Mouse (Mus musculus): ENCODE measurements around the gene Dop1a.

Dop1a gene

DNA sequence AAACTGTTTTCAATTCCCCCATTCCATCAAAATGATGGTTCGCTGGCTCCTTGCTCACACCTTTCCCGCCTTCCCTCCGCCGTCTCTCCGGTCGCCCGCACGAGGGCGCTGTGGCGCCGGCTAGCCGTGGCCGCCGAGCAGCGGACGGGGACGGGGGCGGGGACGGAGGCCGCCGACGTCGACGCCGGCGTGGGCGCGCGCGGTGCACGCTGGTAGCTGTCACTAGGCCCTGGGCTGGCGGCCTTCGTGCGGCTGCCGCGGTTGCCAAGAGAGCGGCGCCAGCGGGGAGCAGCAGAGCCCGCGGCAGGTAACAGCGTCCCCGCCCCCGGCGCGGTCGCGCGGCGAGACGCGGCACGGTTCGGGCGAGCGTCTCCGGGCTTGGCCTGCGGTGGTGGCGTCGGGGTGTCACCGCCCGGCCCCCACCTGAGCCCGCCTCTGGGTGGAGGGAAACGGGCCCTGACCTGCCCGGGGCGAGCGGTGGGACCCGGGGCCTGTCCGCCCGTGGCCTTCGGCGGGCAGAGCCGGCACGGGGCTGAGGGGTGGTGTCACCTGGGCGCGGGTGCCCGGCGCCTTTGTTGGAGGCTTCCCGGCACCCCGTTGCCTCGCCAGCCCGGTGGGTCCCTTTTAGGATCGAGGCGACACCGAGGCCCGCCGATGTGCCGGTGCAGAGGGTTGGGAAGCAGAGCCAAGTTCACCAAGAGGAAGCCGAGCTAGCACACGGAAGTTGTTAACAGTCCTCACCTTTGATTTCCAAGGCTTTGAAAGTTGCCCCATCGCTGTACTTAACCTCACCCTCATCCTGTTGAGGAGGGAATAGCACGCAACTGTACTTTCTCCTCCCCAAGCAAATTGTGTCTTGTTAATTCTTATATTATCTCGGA is at the start of gene Dop1a:
Gene Dop1a (plus strand): TSS at position 165 of the 881 bp plus-strand sequence.
- peak; percentile 85 for DNase-seq (ENCODE audit: low read depth, low spot score)

DNA sequence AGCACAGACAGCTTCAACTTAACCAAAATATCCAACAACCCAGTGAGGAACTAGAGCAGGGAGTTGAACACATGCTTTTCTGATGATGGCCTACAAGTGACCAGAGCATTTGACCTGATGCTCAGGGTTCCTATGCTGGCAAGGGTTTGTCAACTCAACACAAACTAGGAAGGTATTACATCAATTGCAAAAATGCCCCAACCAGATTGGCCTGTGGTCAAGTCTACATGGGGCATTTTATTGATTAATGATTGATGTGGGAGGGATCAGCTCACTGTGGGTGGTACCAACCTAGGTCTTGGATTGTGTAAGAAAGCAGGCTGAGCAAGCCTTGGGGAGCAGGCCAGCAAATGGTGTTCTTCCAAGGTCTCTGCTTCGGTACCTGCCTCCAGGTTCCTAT is 49.0 kb upstream of the Dop1a start:
- DNase-seq (ENCODE audit: low read depth, low spot score): no peak

DNA sequence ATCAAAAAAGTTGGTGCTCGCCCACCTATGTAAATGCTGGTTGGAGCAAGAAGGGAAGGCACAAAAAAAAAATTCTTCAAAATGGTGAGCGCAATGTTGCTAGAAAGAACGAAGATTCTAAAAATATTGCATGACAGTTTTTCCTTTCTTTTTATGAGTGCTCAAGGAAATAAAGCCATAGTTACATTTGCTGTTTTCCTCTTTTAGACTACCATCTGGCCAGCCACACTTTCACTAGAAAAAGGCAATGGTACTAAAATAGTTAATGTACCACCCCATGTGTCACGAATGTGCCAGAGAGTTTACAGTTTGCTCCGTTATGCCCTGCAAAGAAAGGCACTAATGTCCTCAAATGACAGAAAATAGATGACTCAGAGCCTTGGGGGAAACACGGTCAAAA is 47.6 kb upstream of the Dop1a start:
- DNase-seq (ENCODE audit: low read depth, low spot score): no peak

DNA sequence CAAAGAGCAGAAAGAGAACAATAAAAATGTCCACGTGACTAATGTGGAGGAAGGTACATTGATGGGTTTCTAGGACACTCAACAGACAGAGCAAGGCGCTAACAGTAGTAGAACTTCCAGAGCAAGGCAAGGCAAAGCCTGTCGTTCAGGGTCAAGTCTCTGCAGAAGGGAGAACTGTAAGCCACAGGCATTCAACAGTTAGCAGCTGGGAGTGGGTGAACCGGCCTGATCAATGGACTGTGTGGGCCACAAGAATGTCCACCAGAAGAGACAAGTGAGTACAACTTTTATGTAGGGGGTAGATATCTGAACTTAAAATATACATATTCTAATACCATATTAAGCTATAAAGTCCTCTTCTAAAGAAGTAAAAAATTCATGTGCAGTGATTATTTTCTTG is 43.6 kb upstream of the Dop1a start:
- no peak for DNase-seq (ENCODE audit: low read depth, low spot score)

DNA sequence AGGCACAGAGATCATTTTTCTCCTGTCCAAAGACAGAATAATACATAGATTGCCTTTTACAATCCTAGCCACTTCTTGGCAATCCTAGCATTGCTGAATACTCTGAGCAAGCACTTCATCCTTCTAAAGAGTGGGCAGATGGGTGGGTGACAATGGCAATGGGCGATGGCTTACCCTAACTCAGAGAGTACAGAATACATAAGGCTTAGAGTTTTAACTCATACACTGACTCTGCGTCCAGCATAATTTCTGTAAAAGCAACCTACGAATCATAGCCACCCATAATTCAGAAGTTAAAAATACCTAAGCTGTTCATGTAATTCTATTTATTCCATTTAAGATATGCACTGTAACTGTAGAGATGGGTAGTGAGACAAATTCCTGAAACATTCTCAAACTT is 31.4 kb upstream of the Dop1a start:
- DNase-seq (ENCODE audit: low read depth, low spot score): no peak

DNA sequence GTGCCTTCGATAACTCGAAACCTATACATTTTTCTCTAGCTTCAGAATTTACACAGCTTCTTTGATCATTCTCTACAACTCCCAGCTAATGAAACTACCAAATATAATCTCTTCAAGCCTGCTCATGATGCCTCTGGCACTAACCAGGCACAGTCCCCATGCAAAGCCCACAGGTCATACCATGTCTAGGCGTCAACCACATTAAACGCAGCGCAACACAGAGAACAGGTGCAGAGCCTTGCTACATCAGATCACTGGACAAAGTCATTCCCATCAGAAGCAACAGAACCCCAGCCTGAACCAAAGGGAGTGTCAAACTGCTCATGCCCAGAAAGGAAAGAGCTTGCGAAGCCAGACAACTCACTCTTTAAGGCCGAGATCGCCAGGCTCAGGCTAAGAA is 30.3 kb upstream of the Dop1a start:
- no peak for DNase-seq (ENCODE audit: low read depth, low spot score)

DNA sequence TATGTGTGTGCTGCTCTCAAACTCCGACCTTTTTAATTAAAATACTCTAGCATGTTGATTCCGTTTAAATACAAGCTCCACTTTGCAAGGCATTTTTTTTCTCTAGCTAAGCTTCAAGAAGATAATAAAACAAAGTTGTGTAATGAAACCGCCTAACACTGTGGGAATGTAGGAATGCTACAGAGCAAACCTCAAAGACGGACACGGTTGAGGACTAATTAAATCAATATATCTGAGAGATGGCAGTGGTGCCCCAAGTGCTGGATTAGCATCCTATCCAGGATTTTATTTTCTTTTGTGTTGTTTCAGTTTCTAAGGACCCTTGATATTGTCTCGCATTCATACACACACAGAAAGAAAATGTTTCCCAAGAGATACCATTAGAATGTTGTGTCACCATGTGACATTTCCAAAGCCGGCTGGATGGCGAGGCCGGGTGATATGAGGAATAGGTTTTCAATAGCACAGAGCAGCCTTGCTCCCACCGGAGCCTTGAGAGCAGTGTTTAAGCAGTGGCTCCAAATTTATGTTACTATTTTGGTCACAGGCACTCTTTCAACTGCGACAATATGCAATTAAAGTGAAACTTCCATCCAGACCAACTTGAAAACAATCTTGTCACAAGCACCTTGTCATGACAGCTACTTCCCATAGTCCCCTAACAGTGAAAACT is 28.5 kb upstream of the Dop1a start:
- no peak for DNase-seq (ENCODE audit: low read depth, low spot score)

DNA sequence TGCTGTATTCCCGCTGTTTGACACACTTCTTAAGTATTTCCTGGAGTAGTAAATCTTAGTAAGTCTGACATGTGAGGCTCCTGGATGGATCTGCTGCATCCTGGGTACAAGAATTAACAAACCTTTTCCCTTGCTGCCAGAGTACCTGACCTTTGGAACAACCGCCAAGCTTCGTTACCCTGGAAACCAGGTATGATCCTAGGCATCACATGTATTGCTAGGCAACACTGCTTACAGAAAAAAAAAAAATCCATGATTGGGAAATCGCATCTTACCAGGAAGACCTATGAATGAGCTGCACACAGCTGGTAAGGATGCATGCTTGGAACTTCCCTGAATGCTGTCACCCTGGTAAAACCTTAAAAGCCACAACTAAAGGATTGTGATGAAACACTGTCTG is 24.7 kb upstream of the Dop1a start:
- no peak for DNase-seq (ENCODE audit: low read depth, low spot score)

DNA sequence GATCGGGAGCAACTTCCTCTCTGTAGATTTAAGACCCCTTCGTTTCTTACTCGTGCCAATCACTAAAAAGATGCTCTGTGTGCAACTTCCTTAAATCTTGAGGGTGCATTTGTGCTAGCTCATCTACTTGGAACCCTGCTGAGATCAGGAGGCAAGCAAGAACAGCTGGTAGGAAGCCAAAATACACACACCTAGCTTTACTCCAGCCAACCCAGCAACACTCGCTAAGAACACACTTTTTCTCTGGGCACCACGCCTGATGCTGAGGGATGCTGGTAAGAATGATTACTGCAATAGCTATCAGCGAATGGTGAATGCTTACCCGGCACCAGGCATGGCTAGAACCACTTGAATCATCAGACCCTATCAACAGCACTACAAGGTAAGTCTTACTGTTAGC is 20.1 kb upstream of the Dop1a start:
- no peak for DNase-seq (ENCODE audit: low read depth, low spot score)

DNA sequence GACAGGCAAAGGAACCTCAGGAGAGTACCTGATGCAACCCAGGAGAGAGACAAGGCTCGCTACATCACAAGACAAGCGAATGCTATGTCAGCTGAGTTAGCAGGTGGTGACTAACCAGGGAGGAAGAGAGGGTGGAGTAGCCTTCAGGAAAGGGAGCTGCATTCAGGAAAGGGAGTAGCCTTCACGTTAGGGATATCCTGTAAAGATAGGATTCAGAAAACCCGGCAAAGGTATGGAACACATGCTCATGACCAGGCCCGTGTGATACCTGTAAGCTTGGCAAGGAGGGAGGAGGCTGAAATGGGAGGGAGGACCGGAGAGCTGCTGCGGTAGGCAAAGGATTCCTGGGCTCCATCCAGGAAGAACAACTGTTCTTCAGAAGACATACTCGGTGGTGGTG is 19.5 kb upstream of the Dop1a start:
- DNase-seq (ENCODE audit: low read depth, low spot score): no peak

DNA sequence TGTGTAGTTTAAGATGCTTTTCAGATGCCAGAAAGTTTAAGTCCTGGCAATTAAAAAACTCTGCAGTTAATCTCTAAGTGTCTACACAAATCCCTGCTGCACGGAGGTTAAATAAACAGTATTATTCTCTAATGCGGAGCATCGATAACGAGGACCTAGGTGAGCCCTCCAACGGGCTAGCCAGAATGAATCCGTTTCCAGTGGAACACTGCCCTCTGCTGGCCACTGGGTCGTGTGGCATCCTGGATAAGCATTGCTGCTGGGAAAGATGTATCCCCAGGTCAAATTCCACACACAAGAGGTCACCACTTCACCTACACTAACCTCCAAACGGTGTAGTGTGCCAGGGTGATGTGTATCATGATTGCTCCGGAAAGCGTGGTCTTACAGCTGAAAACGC is 17.4 kb upstream of the Dop1a start:
- DNase-seq (ENCODE audit: low read depth, low spot score): peak; percentile 29

DNA sequence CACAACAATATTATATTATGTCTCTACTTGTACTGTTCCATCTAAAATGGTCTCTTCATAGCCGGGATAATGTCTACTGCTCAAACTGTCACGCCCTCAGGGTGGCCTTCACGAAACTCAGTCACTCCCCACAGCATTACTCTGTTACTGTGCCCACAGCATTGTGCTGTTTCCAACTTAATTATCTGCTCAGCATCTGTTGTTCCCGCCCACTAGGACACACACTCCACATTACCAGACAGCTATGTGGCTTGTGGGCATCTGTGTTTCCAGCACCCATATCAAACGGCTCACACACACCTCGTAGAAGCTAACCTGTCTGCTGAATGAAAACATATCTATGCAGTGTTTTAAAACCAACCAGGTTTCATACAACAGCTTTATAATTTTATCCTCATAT is 15.9 kb upstream of the Dop1a start:
- no peak for DNase-seq (ENCODE audit: low read depth, low spot score)

DNA sequence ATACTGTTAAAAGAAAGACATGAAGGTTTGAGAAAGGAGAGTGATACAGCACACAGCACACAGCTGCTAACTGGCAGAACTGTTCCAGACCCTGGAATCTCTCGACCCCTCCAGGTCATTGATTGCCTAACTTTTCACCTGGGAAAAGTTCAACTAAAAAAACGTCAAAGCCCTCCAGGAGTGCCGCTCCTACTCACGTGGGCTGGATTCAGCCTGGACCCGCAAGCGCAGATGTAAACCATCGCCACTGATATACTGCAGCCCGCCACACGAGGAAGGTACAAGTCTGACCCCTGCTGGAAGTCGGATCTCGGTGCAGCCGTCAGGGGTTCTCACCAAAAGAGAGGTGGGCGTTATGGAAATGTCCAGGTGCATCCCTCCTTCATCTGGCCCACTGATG is 15.3 kb upstream of the Dop1a start:
- no peak for DNase-seq (ENCODE audit: low read depth, low spot score)

DNA sequence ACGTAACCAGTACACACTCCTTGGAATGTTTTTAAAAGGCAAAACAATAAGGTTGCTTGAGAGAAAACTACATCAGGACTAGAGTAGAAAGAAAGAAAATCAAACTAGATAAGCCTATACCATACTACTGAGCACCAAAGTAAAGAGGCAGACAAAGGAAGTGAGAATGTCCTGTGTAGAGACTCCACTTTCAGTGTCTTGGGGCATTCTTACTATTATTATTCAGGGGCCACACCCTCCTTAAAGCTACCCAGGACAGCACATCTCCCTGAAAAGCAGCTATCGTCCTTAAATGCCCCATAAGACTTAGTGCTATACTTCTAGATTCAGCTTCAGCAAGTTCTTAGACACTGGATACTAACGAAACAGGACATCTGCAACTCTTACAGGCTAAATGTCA is 13.3 kb upstream of the Dop1a start:
- no peak for DNase-seq (ENCODE audit: low read depth, low spot score)

DNA sequence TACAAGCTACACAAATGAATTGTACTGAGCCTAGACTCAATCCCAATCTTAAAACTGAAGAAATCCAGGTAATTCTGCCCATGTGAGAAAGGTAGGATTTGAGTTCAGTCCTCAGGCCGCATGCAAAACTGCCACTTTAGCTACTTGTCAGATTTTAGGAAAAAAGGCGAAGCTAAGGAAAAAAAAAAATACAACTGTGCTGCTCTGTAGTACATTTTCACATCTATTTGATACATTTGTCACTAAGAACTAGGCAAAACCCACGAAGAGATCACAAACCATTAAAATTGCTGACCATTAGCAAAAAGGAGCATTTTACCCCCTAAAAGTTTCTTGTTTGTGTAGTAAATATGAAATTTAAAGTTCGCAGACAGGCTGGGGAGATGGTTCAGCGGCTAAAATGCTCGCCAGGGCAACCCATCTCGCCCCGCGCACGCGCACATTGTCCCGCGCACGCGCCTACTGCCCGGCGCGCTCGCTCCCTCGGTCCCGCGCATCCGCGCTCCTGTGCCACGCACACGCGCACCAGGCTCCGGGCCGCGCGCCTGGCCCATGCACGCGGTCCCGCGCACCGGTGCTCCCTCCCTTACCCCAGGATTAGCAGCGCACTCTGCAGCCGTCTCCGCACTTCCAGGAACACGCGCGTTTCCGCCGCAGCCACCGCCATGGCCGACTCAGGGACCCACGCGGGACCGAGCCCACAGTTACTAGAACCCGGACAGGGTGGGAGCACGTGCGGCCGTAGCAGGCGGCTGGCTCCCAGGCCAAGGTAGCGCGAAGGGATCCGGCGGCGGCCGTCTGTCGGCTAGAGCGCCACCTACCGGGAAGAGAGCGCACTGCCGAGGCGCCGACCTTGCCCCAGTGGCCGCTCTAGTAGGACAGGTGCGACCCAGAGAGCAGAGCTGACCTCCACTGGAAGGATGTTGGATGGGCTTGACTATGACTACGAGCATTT is 2.5 kb upstream of the Dop1a start, which contains the start of gene Ube2cbp:
Gene Ube2cbp (minus strand): TSS at position 800 of the 955 bp plus-strand sequence.
- DNase-seq (ENCODE audit: low read depth, low spot score): peak; percentile 65

DNA sequence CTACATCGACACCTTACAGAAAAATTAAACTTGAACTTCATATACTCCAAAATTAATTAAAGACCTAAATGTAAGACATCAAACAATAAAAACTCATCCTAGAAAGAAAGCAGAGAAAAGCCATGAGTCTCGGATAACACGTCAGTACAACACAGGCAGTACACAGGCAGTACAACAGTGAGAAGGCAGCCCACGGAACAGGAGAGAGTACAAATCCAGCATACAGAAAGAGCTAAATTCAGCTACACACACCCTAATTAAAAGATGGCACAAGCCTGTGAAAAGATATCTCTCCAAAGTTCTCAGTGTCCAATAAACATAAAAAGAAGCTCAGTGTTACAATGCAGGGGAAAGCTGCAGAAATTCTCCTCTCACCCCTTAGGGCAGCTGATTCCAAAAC is 9.0 kb downstream of the Dop1a start:
- DNase-seq (ENCODE audit: low read depth, low spot score): no peak

DNA sequence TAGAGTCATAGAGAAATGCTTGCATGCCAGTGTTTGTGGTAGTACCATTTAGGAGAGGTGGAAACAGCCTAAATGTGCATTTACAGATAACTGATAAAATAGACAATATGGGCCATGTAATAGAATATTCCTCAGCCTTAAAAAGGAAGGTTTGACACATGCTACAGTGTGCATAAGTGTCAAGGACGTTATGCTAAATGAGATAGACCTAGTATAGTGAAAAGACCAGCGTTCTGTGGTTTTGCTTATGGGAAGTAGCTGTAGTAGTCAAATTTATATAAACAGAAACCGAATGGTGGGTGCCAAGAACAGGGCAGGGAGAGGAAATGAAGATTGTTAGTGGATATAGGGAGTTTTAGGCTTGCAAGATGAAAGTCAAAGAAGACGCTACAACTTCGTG is 9.8 kb downstream of the Dop1a start:
- no peak for DNase-seq (ENCODE audit: low read depth, low spot score)

DNA sequence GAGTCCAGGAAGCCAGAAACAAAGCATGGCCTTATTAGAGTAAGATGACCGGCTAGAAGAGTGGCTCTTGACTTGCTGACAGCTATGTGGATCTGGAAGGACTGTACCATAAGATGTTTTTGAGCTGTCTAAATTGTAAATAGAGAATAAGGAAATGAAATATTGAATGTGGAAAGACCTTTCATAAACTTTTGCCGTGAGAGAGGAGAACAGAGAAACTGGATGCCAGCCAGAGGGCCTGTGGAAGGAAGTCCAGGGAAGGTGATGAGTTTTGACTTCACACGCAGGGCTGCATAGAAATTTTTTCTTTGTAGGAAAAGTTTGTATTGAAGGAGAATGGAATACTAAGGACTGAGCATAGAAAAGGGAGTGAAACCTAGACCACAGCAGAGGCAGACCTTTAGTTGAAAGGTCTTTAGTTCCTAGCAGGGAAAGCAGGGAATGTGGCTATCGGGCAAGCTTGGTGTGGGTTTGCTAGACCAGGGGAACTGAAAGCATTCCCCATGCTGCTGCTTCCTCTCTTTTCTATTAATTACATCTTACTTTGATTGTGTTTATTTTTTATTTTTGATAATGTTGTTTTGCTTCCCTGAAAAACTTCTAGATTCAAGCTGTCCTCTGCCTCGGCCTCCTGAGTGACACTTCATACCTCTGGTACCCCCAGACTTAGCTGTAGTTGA is 11.6 kb downstream of the Dop1a start:
- DNase-seq (ENCODE audit: low read depth, low spot score): no peak

DNA sequence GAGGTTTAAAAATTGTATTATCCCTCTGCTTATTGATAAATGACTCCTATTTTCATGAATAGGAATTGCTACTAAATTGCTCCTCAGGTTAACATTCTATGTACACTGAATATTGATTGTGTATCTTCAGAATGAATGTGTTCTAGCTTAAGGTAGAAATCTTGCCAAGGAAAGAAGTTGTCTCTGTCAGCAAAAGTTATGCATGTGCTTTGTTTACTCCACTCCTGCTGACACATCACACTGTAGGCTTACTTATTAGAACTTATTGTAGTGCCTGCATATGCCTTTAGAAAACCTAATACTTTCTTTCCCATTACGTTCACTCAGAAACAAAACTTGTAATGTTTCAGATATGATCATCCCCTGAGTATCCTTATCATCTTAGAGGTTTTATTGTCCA is 15.3 kb downstream of the Dop1a start:
- no peak for DNase-seq (ENCODE audit: low read depth, low spot score)

DNA sequence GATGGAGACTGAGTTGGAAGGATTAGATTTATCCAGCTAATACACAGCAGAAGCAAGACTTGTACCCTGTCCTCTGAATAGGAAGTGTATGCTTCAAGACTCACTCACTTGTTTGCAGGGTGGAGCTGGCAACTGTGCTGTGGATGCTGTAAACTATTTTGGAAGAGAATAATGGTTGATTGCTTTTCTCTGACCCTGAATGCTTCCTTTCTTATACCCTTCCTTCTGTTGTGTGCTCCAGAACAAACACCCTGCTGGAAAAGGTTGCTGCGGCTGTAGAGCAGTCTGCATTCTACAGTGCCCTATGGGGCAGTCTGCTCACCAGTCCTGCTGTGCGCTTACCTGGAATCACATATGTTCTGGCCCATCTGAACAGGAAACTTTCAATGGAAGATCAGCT is 24.8 kb downstream of the Dop1a start:
- DNase-seq (ENCODE audit: low read depth, low spot score): no peak

DNA sequence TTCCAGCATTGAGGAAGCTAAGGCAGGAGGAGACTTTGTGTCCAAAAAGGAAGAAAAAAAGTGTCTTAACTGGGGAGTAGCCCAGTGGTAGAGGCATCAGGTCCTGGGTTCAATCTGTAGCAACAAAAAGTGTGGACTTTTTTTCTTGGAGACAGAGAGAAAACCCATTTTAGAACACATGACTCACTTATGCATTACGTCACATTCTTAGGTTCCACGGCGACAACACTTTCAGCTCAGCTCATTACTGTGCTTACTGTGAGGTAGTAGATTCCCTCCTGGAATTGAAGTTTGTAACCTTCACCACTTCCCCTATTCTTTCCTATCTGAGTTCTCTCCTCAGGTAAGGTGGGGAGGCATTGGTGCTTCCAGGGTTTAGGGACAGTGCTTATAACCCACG is 29.3 kb downstream of the Dop1a start:
- DNase-seq (ENCODE audit: low read depth, low spot score): no peak

Measured in c-Kit-negative CD71-positive TER-119-positive erythroid progenitor cells, embryonic 14.5 days (primary cell).